Mouse (Mus musculus) CD8-positive naive resting alpha-beta T cell, adult 2 months (primary cell): Measurements from ENCODE around the gene Gjc2.

Experiments used
- DNase-seq, 2 experiments: peaks; one replicate each; pipeline ENCODE4 v3.0.0; 2022; ENCODE audit warnings: low read depth in 2 of 2, low spot score in 2 of 2

Gene Gjc2

DNA sequence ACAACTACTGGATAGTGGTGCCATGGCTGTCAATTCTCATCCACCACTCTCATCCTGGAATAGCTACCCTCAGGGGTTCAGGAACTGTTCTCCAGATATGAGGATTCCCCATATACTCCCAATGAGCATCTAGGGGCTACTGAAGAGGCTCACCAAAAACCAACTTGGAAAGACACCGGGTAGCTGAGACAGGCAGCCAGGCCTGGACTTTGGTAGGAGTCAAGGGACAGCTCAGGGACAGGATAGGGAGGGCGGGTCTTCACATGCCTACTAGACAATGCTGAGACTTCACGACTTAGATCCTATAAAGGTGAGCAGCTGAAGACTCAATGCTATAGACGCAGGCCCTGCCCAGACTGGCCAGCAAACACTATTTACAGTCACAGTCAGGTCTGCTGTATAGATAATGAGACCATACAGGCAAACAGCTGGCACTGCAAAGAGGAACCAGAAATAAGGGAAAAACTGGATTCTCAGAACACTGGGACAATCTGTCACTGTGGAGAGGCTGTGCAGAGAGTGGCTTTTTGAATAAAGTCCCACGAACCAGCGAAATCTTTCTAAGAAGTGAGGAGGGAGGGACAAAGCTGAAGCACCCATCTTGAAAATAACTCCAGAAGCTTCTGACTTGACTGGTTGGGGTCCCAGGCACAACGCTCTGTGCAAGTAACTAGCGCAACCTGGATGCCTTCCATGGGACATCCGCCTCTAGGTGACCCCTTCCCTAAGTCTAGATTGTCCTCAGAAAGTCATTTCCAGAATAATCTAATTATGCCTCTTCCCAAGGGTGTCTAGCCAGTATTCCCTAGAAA is 20.4 kb downstream of the Gjc2 start:
- DNase-seq, result no peak

DNA sequence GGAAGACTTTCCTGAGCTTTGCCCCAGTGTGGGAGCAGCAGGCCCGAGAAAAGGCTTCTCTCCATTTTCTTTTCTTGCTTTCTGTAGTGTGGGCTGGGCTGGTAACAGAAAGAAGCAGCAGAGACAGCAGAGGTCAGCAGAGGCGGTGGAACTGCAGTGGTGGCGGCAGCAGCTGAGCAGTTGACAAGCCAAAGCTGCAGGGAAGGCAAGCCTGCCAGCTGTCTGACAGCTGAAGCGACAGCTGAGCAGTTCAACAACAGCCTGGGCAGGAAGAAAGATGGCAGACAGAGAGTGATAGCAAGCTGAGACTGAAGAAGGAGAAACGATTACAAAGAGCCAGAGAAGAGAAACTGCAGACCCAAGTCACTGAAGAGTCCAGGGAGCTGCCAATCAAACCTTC is 21.6 kb downstream of the Gjc2 start:
- no peak for DNase-seq

DNA sequence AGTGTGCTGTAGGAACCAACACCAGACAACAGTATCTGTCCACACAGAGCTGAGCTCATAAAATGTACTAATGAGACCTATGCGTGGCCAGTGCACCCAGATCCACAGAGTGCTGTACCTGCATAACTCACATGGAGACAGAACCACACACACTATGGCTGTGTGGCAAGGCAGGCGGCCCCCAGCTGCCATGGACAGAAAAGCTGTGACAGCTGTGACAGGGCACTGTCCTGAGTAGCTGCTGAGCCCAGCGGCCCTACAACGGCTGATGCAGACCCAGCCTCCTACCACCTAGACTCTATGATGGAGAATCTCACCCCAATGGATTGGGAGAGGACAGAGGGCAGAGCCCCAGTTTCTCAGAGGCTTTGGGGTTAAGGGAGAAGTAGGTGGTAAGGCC is 23.5 kb downstream of the Gjc2 start:
- no peak for DNase-seq

DNA sequence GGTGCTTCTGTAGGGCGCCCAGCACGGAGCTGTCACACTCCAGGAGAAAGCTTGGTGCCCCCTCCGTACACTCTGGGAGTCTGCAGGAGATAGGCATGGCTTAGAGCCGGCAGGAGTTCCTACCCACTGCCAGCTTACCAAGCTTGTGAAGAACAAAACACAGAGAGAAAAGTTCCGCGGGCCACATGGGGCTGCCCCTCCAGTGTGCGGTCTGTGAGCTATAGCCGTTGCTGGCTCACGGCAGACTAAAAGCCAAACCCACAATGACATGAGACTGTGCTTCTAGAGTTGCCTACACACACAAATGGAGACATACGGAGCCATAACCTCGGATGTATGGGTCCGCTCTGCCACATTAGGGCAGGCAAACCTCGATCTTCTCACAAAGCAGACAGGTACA is 23.9 kb downstream of the Gjc2 start:
- DNase-seq, result no peak

DNA sequence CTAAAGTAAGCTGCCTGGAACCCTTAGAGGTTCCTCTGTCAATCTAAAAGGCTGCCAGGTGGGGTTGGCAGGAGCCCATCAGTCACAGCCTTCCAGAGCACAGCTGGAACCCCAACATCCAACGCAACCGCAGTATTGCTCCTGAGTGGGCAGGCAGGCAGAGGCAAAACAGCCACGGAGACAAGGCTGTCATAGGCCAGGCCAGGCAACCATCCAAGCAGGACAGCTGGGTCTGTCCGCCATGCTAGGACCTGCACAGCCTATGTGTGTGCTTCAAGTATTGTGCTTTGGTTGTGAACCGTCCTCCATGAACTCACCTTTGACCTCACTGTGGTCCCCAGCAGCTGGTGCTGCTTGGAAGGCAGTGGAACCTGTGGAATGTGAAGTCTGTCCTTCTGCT is 27.1 kb downstream of the Gjc2 start:
- DNase-seq, result no peak

DNA sequence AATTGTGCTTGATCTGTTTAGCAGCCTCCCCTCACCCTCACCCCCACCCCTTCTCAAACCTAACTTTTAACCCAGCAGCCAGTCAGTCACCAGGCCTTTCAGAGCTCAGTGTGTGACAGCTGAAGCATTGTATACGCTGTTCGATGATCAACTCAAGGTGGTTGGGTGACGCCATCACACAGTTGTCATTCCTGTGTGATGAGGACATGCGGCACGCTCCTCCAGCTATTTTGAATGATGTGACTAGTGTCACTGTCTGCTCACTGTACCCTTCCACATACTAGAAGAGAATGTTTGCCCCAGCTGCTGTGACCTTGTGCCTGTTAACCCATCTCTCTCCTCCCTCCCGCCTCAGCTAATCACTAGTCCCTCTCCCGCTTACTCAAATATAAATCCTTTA is 28.8 kb downstream of the Gjc2 start:
- no peak for DNase-seq

DNA sequence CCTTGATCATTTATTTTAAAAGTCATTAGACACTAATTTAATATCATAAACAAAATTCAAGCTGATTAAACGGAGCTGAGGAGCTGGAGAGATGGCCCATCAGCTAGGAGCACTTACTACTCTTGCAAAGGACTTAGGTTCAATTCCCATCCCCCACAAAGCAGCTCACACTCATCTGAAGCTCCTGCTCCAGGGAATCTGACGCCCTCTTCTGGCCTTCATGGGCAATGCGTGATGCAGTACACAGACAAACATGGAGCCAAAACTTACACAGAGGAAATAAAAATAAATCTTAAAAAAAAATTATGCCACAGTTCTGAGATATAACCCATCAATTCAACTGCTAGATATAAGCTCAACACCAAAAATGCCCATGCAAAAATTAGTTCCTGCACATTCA is 31.3 kb downstream of the Gjc2 start:
- DNase-seq, result no peak

DNA sequence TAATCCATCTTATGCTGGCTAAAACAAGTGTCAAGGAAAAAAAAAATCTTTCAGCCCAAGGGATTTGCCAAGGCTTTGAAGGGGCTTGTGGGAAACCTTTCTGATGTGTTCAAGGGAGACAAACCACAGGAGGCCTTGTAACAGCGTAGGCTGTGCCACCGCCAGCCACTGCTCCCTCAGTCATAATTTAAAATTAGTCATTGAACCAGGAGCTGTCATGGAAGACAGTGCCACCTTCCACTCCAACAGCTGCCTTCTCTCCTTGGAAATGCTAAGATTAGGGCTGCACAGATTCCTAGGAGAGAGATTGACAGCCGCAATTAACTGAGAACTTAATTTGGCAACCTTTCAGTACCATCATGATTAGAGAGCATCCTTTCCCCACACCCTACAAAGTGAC is 33.7 kb downstream of the Gjc2 start:
- DNase-seq, result no peak

DNA sequence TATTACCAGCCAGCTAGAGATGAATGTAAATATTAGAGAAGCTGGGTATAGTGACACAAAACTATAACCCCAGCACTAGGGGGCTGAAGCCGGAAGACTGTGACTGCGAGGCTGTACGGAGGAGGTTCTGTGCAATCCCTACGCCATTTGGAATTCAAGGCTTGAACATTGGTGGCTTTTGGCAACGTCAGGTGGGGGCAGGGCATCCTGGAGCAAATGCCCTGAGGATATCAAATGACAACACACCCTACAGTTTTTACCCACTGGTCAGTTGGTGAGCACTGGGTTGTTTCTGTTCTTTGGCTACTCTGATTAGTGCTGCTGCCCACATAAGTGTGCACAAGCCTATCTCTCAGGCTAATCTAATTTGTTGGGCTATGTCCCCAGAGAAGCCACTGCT is 40.1 kb downstream of the Gjc2 start:
- no peak for DNase-seq

DNA sequence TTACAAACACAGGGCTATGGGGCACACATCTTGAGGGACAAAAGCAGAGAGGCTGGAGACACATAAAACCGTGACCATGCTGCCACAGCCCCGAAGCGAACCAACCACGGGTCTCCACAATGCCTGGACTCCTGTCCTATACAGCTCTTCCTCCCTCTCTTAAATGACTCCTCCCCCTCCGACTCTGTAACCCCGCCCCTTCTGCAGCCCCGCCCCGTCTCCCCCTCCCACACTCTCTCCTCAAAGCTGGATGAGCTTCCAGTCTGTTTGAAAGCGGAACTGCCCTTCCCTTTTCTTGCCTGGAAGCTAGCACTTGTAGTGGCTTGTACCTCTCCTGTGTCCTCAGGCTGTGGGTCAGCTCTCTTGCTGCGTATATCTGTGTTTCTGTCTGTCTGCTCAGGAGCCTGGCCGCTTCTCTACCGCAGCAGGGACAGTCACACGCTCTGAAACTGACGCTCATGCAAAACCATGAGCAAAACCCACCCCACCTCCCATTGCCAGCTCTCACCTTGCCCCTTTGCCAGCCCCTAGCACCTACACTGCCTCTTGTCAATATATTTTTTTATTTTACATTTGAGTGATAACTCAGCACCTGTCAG is 41.1 kb downstream of the Gjc2 start:
- DNase-seq, result no peak

DNA sequence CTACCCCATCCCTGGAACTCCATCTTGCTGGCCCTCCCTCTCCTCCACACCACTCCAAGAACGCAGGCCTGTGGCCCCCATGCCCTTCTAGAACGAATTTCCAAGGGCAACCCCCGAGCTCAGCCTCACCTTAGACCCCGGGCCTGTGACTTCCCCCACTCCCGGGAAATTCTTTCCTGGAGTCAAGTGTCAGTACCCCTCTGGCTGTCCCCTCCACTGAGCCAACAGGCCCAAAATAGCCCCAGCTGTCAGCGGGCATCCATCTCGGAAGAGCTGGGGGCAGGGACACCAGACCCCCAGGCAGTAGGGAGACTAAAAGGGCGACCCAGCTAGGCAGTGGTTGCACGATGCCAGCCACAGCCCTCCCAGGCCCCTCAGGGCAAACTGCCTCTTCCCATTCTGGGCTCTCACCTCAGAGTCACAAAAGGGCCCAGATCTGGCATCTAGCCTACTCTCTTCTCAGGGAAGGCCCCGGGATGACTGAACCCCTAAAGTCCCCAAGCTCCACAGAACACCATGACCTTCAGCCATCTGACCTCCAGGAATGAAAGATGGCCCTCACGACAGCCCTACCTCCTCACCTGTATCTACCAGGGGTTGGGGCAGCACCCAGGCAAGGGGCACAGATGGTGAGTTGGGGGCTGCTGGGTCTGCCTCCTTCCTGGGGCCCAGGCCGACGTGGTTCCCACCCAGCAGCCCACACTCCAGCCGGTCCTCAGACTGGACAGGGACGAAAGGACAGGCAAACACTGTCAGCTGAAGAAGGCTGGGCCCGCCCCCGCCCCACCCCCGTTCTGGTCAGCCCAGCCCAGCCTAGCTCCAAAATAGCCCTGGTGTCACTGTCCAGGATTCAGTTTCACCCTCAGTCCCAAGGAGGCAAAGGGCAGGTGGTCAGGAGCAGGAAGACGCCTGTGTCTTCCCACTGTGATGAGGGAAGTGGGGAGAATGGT is 44.2 kb downstream of the Gjc2 start:
- no peak for DNase-seq

DNA sequence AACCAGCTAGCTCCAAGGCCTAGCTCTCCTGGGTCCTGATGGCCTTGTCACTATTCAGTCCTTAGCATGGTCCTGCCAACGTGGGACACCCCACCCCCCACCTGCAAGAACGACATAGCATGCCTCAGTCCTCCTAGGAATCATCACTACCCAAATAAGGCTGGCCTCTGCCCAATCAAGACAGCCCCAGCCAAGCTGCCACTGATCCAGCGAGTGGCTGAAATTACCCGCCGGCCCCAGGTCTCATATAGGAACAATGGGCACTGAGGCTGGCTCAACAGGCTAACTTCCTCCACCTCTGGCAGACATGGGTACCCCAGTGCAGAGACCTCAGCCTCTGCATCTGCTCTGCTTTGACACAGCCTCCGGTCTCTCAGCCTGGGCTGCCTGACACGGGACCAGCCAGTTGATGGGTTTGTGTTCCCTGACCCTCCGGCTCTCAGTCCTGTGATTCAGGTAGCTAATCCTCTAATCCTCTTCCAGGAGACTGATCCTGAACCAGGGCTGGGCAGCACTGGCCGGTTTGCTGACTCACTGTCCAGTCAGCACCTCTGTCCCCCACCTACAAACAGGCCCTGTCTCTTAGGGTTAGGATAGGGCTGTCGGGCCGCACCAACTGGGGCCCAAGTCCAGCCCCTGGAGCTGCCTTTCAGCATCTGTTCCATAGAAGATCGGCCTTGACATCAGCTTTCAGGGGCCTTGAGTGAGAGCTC is 45.9 kb downstream of the Gjc2 start:
- no peak for DNase-seq

DNA sequence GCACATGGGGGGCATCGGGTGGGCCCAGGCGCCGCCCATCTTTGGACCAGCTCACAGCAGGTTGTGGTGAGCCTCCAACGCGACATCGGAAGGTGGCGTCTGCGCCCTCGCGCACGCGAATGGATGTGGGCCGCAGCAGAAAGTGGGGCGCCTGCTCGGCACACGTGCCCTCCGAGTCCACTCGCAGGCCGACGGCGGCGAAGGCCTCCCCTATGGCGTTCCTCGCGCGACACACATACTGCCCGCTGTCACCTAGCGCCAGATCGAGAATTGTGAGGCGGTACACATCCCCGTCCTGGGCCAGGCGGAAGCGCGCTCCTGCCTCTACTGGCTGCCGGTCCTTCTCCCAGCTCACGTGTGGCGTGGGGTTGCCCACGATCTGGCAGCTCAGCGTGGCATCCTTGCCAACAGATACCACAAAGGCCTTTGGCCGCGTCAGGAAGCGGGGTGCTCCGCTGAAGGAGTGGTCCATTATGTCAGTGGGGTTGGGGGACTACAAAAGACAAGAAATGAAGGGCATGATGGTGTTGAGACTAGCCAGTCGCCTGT is 47.0 kb downstream of the Gjc2 start, which contains the start of gene Obscn:
Gene Obscn, minus strand, starts transcription at position 499 of the 549 bp plus-strand sequence.
- DNase-seq, result no peak

DNA sequence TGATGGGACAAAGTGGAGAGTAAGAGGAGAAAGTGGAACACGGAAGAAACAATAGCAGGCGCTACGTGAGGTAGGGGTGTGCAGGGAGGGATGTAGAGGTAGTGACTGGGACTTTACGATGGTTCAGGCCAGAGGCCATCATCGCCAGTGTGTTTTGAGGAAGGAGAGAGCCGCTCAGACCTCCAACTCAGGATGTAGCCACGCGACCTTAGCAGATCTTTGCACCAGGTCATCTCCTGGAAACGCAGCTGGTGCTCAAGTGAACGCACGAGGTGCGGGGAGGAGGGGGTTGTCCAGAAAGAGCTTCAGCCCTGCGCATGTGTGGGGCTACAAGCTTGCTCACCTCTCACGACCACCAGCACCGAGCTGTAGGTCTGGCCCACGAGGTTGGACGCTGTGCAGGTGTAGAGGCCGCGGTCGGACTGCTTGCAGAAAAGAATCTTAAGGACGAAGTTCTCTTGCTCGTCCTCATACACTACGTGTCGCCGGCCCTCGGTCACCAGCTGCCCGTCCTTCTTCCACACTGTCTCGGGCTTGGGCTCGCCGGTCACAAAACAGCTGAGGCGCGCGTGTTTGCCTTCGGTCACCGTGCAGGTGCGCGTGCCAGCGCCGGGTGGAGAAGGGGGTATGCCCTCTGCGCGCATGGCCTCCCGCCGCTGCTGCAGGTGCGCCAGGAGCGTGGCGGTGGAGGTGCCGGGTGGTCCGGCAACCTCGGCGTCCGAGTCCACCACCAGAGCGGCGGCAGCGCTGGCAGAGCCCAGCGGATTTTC is 47.8 kb downstream of the Gjc2 start:
- no peak for DNase-seq

DNA sequence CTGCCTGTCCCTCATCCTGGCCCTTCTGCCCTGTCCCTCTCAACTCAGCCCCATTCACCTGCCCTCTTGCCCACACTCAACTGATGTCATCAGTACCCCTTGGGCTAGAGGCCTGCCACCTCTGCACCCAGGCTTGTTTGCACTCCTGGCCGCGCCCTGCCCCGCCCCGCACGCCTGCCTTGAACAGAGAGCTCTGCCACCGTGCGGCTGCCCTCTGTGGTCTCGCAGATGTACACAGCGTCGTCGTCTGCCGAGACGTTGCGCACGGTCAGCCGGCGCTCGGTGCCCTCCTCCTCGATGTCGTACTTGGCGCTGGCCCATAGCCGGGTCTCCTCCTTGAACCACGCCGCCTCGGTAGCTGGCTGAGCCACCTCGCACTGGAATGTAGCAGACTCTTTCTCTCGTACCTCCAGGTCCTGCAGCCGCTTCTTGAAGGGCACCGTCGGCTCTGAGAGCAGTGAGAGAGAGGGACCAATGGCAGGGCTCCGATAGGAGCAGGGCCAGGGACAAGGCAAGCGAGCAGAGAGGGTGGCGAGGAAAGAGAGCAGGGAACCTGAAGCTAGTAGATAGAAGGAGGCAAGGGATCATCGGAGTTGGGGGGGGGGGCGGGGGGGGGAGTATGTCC is 48.5 kb downstream of the Gjc2 start:
- no peak for DNase-seq

DNA sequence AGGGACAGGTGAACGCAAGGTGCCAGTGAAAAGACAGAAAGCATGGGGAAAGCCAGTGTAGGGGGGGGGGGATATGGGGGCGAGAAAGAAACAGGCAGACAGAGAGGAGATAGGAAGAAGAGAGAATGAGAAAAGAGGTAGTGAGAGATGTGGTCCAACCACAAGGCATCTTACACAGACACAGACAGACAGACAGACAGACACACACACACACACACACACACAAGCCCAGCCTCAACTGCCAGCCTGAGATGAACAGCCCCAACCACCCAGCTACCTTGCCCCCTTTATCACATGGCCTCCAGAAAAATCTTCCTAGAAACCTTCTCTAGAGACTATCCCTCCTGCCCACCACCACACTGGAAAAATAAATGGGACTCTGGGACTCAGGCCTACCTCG is 50.9 kb downstream of the Gjc2 start:
- no peak for DNase-seq

DNA sequence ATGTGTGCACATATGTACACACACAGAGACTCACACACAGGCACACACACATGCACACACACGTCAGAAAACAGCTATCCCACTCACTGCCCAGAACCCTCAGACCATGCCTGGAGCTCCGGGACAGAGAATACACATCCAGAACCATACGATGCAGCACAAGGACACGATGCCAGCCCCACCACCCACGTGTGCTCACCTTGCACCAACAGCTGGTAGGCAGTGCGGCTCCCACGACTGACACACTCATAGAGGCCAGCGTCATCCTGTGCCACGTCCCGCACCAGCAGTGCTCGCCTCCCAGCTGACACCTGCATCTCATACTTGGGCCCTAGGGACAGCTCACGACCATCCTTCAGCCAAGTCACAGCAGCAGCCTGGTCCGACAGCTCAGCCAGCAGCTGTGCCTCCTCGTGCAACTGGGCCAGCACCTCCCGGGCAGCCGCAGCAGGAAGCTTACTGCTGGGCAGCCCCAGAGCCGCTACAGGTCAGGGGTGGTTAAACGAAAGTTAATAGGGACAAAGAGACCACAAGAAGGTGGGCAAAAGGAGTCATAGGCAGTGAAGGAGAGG is 51.6 kb downstream of the Gjc2 start:
- no peak for DNase-seq

DNA sequence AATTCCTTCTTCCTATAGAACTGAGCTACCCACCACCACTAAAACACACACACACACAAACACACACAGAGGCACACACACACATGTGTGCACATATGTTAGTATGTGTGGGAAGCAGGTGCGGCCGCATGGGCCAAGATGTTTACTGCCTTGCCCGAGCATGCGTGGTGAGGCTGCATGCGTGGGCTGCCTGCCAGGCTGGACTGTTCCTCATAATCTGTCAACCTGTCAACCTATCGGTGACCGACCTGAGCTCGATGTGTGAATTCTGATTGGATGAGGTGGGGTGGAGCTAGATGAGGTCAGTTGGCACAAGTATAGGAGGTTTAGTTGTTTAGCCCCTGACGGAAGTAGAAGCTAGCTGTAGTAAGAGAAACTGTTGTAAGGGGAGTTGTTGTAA is 52.2 kb downstream of the Gjc2 start:
- no peak for DNase-seq
